Mouse (Mus musculus) spleen, postnatal 36 days (tissue): Measurements from ENCODE around the gene Prkx.

ENCODE experiments used
- DNase-seq, 2 experiments: peaks; one replicate each; pipeline ENCODE4 v3.0.0; 2022; ENCODE audit warnings: low spot score in 2 of 2, mixed read lengths in 1 of 2

Prkx gene

GRCm38 (mm10) chrX:77796238-77796835 is at the start of gene Prkx:
TSS of gene Prkx (minus strand) at chrX:77796278.
- peak; percentile 21 to 23 for DNase-seq

- DNase-seq: no peak
These were observed 16.0 kb upstream of the Prkx start for GRCm38 (mm10) chrX:77812031-77812430.

GRCm38 (mm10) chrX:77810608-77811206 is 14.6 kb upstream of the Prkx start:
- peak in 1 of 2 experiments; percentile 59 for DNase-seq

- DNase-seq: peak; percentile 21 to 23
These were observed 12.5 kb upstream of the Prkx start for GRCm38 (mm10) chrX:77808602-77809001.

GRCm38 (mm10) chrX:77802293-77802692 is 6.2 kb upstream of the Prkx start:
- no peak for DNase-seq

GRCm38 (mm10) chrX:77801543-77801942 is 5.5 kb upstream of the Prkx start:
- DNase-seq: no peak

- DNase-seq: no peak
These were observed 3.5 kb upstream of the Prkx start for GRCm38 (mm10) chrX:77799554-77799953.

- no peak for DNase-seq
These were observed 1.7 kb upstream of the Prkx start for GRCm38 (mm10) chrX:77797801-77798200.

GRCm38 (mm10) chrX:77796916-77797315 is 838 bp upstream of the Prkx start:
- no peak for DNase-seq

GRCm38 (mm10) chrX:77795858-77796174 is 262 bp downstream of the Prkx start:
- DNase-seq: peak; percentile 87

GRCm38 (mm10) chrX:77794962-77795857 is 868 bp downstream of the Prkx start:
- peak; percentile 4 to 5 for DNase-seq

GRCm38 (mm10) chrX:77788675-77789074 is 7.4 kb downstream of the Prkx start:
- DNase-seq: no peak

- DNase-seq: no peak
These were observed 9.7 kb downstream of the Prkx start for GRCm38 (mm10) chrX:77786354-77786753.

GRCm38 (mm10) chrX:77777822-77778221 is 18.3 kb downstream of the Prkx start:
- DNase-seq: no peak

- DNase-seq: no peak
These were observed 30.9 kb downstream of the Prkx start for GRCm38 (mm10) chrX:77765153-77765552.

- DNase-seq: no peak
These were observed 51.8 kb downstream of the Prkx start for GRCm38 (mm10) chrX:77744260-77744659.

GRCm38 (mm10) chrX:77741383-77741782 is 54.7 kb downstream of the Prkx start:
- peak; percentile 3 to 4 for DNase-seq

- DNase-seq: no peak
These were observed 62.0 kb downstream of the Prkx start for GRCm38 (mm10) chrX:77733930-77734536.

GRCm38 (mm10) chrX:77720298-77720697 is 75.8 kb downstream of the Prkx start:
- DNase-seq: peak in 1 of 2 experiments; percentile 1
